Mouse (Mus musculus) ES-E14 (cell line): Measurements from ENCODE around the gene Hvcn1. TPM values are rescaled to one million over a fixed set of nuclear protein-coding genes. Genes with fewer than 3 reads are reported as not detected.

Source experiments
- DNase-seq: peaks from one replicate; pipeline ENCODE4 v3.0.0-alpha.2; 2013; ENCODE audit warnings: low read depth, low spot score
- H3K27ac ChIP-seq: 2 replicates; pipeline ENCODE4 v1.5.1; 2012; ENCODE audit warnings: low read depth, mild to moderate bottlenecking, low read length, moderate library complexity, mixed read lengths; ENCODE audit not compliant: poor library complexity, insufficient read depth, severe bottlenecking
- H3K36me3 ChIP-seq: 2 replicates; pipeline ENCODE4 v1.6.1; 2012; ENCODE audit warnings: mild to moderate bottlenecking, low read length, moderate library complexity, mixed read lengths; ENCODE audit not compliant: control insufficient read depth, poor library complexity, insufficient read depth, severe bottlenecking
- H3K4me1 ChIP-seq, 2 experiments: fragments of 150-350 bp in 1 of 2; sonication (generic) in 1 of 2; 2 replicates each; pipeline ENCODE4 v1.6.1; 2012; ENCODE audit warnings: low read length in 2 of 2, mild to moderate bottlenecking in 1 of 2, mixed read lengths in 1 of 2; ENCODE audit not compliant: control insufficient read depth in 2 of 2, insufficient read depth in 2 of 2, poor library complexity in 1 of 2
- H3K4me3 ChIP-seq, 2 experiments: fragments of 150-350 bp in 1 of 2; sonication (generic) in 1 of 2; 2 replicates each; pipeline ENCODE4 v1.5.1; 2012; ENCODE audit warnings: low read length in 2 of 2, low read depth in 1 of 2, mild to moderate bottlenecking in 1 of 2, mixed read lengths in 1 of 2; ENCODE audit not compliant: insufficient read depth in 1 of 2, poor library complexity in 1 of 2, severe bottlenecking in 1 of 2
- H3K9ac ChIP-seq: 2 replicates; pipeline ENCODE4 v1.6.1; 2012; ENCODE audit warnings: low read depth, mild to moderate bottlenecking, low read length, mixed read lengths; ENCODE audit not compliant: poor library complexity, insufficient read depth, severe bottlenecking
- H3K9me3 ChIP-seq: fragments of 150-350 bp; sonication (generic); 2 replicates; pipeline ENCODE4 v1.6.1; 2012; ENCODE audit warnings: low read depth, mild to moderate bottlenecking, low read length; ENCODE audit not compliant: control insufficient read depth, insufficient read depth
- CHD2 ChIP-seq: IDR thresholded peaks from 2 replicates; pipeline ENCODE4 v1.6.1; 2014; ENCODE audit warnings: mild to moderate bottlenecking, low read depth, low read length, inconsistent platforms
- HCFC1 ChIP-seq: IDR thresholded peaks from 2 replicates; pipeline ENCODE4 v1.6.1; 2012; ENCODE audit warnings: low read length, inconsistent platforms, borderline replicate concordance; ENCODE audit not compliant: insufficient read depth
- MAFK ChIP-seq: IDR thresholded peaks from 2 replicates; pipeline ENCODE4 v1.6.1; 2014; ENCODE audit warnings: mild to moderate bottlenecking, low read depth, low read length, inconsistent platforms; ENCODE audit not compliant: insufficient read depth
- ZC3H11A ChIP-seq: IDR thresholded peaks from 2 replicates; pipeline ENCODE4 v1.6.1; 2012; ENCODE audit warnings: low read depth, mild to moderate bottlenecking, inconsistent platforms, low read length, borderline replicate concordance
- ZNF384 ChIP-seq: IDR thresholded peaks from 2 replicates; pipeline ENCODE4 v1.6.1; 2012; ENCODE audit warnings: low read depth, low read length, inconsistent platforms
- in situ Hi-C, 2 experiments: fragments of 600-800 bp; cut with MboI; formaldehyde crosslinking; loops; one replicate each; pipeline ENCODE4 v1.15.1; 2025; ENCODE audit warnings: low sequenced_read_pairs in 2 of 2, inconsistent platforms in 1 of 2; ENCODE audit not compliant: unreplicated experiment in 2 of 2
- total RNA-seq: library from RNA; depleted of rRNA; stranded (reverse); fragments of 300-350 nt; gene quantifications from 2 replicates; pipeline ENCODE4 v1.2.3, GENCODE M21; 2012

The Hvcn1 gene
- total RNA-seq, 1 experiment = 35.7 TPM

DNA sequence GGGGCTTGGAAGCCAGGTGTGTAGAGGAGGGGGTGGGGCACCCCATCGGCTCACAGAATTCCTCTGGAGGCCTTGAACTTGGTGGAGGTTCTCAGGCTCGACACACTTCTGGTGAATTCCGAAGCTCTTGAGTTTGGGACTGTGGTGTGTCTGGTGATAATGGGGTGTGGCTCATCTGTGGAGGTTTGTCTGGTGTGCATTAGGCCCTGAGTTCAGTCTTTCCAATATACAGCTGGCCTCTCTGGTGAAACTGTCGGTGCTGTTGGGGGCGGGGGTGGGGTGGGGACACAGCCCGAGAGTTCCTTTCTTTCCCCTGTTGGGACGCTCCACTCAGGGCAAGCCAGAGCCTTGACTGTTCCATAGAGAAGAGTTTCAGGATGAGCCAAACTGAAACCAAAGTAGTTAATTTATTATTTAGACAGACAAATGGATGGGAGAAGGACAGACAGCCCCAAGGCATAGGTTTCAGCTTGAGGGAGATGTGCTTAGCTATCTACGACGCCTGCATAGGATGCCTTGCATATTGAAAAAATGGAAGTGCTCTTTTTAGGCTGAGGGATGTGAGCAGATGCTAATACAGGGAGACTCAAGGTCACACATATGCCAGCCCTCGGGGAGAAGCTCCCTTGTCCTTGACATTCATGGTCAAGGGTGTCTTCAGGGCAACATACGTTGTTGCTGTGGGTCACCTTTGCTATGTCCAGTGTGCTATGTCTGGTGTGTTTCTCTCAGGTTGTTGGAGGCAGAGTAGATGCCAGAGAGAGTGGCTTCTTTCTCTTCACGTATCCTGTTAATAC, 11.7 kb downstream of the Hvcn1 start:
- Histone ChIP-seq H3K9me3 (no peaks in the 10 kb centered on the region), H3K4me1 (peaks cover 0 to 21% of the 10 kb centered on the region in 2 experiments; a peak in 3 of 4 replicates), H3K27ac (no peak overlapping the region), H3K4me3 (no peak overlapping the region), H3K36me3 (peaks cover 26% of the 10 kb centered on the region; the same call in 1 of the 2 replicates), H3K9ac (no peak overlapping the region)
- in situ Hi-C loops = no loop called here
- no peak for DNase-seq
- TF ChIP-seq HCFC1 (no peak), CHD2 (no peak), ZC3H11A (no peak), MAFK (no peak), ZNF384 (no peak)

DNA sequence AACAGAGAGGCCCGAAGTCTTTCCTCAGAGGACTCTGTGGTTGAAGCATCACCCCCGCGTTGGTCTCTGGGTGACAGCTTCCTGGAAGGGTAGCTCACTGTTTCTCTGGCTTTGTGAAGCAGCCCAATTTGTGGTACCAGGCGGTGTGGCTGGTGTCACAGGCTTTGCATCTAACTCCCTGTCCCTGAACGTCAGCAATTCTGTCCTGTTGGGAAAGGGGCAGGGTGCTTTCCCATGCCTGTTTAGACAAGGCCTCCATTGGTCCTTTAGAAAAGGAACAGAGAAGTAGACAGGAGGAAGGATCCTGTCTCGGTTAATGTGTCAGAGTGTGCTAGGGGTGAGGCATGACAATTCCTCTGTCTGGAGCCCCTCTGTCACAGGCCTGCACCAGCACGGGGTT, 12.3 kb downstream of the Hvcn1 start:
- no peak for TF ChIP-seq ZNF384
- no peak for TF ChIP-seq HCFC1
- TF ChIP-seq ZC3H11A = no peak
- TF ChIP-seq MAFK = no peak
- no peak for TF ChIP-seq CHD2
- in situ Hi-C loops = no loop called here

GRCm38 (mm10) chr5:122219655-122220629, 13.3 kb downstream of the Hvcn1 start:
- in situ Hi-C loops = no loop called here
- no peak for TF ChIP-seq MAFK
- no peak for TF ChIP-seq CHD2
- TF ChIP-seq ZC3H11A = no peak
- TF ChIP-seq ZNF384 = no peak
- TF ChIP-seq HCFC1 = no peak
- Histone ChIP-seq H3K36me3 (peaks cover 25% of the 10 kb centered on the region; the same call in 1 of the 2 replicates), H3K9ac (no peak overlapping the region), H3K4me1 (peaks cover 0 to 24% of the 10 kb centered on the region in 2 experiments; a peak in 3 of 4 replicates), H3K27ac (peak overlapping the region; percentile 38; the same call in 1 of the 2 replicates), H3K9me3 (no peaks in the 10 kb centered on the region), H3K4me3 (no peak overlapping the region)
- no peak for DNase-seq

More for the DNA sequence above, 12.3 kb downstream of the Hvcn1 start:
- no peak overlapping the region for H3K9ac ChIP-seq
- peaks cover 25% of the 10 kb centered on the region; the same call in 1 of the 2 replicates for H3K36me3 ChIP-seq
- H3K9me3 ChIP-seq = no peaks in the 10 kb centered on the region
- H3K4me1 ChIP-seq = peaks cover 0 to 21% of the 10 kb centered on the region in 2 experiments; a peak in 3 of 4 replicates
- no peak overlapping the region for H3K4me3 ChIP-seq
- H3K27ac ChIP-seq = no peak overlapping the region
- DNase-seq = no peak

- DNase-seq = no peak
- peaks cover 0 to 32% of the 10 kb centered on the region in 2 experiments; a peak in 3 of 4 replicates for H3K4me1 ChIP-seq
- no peak overlapping the region for H3K9ac ChIP-seq
- no peak overlapping the region for H3K27ac ChIP-seq
- H3K36me3 ChIP-seq = peaks cover 22% of the 10 kb centered on the region; the same call in 1 of the 2 replicates
- no peaks in the 10 kb centered on the region for H3K9me3 ChIP-seq
- TF ChIP-seq ZNF384 = no peak
- no peak for TF ChIP-seq CHD2
- TF ChIP-seq HCFC1 = no peak
- TF ChIP-seq ZC3H11A = no peak
- TF ChIP-seq MAFK = no peak
- in situ Hi-C loops = no loop called here
- no peak overlapping the region for H3K4me3 ChIP-seq
Measured at GRCm38 (mm10) chr5:122221085-122221484, 14.5 kb downstream of the Hvcn1 start.
